Mouse (Mus musculus): ENCODE data around the gene Lcmt1. TPM values are rescaled to one million over a fixed set of nuclear protein-coding genes. Genes with fewer than 3 reads are reported as not detected.

Lcmt1 gene
- polyA plus RNA-seq, 1 experiment from 2014 or later, result 50.2 TPM

GRCm38 (mm10) chr7:123345041-123345544, 24.5 kb upstream of the Lcmt1 start:
- Histone ChIP-seq H3K9me3 (no peaks in the 10 kb centered on the region), H3K27me3 (ENCODE audit: insufficient read depth, poor library complexity, severe bottlenecking) (no peaks in the 10 kb centered on the region), H3K27ac (no peak overlapping the region), H3K4me1 (peaks cover 57% of the 10 kb centered on the region), H3K36me3 (no peaks in the 10 kb centered on the region), H3K4me3 (no peak overlapping the region)
- no peak for DNase-seq (ENCODE audit: low spot score)
- 83% methylated on average over 3 of the region's 3 CpGs for WGBS

- Histone ChIP-seq H3K9me3 (no peaks in the 10 kb centered on the region), H3K27me3 (ENCODE audit: insufficient read depth, poor library complexity, severe bottlenecking) (no peaks in the 10 kb centered on the region), H3K27ac (no peak overlapping the region), H3K36me3 (no peaks in the 10 kb centered on the region), H3K4me1 (peaks cover 45% of the 10 kb centered on the region), H3K4me3 (no peak overlapping the region)
- DNase-seq (ENCODE audit: low spot score), result no peak
- 86% methylated on average over 7 of the region's 7 CpGs for WGBS
Observed at GRCm38 (mm10) chr7:123346631-123347290, 22.8 kb upstream of the Lcmt1 start.

- no peaks in the 10 kb centered on the region for H3K36me3 ChIP-seq
- no peaks in the 10 kb centered on the region for H3K27me3 ChIP-seq (ENCODE audit: insufficient read depth, poor library complexity, severe bottlenecking)
- H3K4me3 ChIP-seq, result no peak overlapping the region
- no peak overlapping the region for H3K27ac ChIP-seq
- no peaks in the 10 kb centered on the region for H3K9me3 ChIP-seq
- peaks cover 35% of the 10 kb centered on the region for H3K4me1 ChIP-seq
- WGBS, result 76% methylated on average over 11 of the region's 11 CpGs
- DNase-seq (ENCODE audit: low spot score), result no peak
Observed at GRCm38 (mm10) chr7:123349813-123350212, 19.8 kb upstream of the Lcmt1 start.

- peaks cover 35% of the 10 kb centered on the region for H3K4me1 ChIP-seq
- H3K27ac ChIP-seq, result no peak overlapping the region
- no peaks in the 10 kb centered on the region for H3K36me3 ChIP-seq
- H3K27me3 ChIP-seq (ENCODE audit: insufficient read depth, poor library complexity, severe bottlenecking), result no peaks in the 10 kb centered on the region
- H3K4me3 ChIP-seq, result no peak overlapping the region
- no peaks in the 10 kb centered on the region for H3K9me3 ChIP-seq
- DNase-seq (ENCODE audit: low spot score), result no peak
- 55% methylated on average over 2 of the region's 2 CpGs for WGBS
Observed at GRCm38 (mm10) chr7:123350243-123350642, 19.3 kb upstream of the Lcmt1 start.

DNA sequence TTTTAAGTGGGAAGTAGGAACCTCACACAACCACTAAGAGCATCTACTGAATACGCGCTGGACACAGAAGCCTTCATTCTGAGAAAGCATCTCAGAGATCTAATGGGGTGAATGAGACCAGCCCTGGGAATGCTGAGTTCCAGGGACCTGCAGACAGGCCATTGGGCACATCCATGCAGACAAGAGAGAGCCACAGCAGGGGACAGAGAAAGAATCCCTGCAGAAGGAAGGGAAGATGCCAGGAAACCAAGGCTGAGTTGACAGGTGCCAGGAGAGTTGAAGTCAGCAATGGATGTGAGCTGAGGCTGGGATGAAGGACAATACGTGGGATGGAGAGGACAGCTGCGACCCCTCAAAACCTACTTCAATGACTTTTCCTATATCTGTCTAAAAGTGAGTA, 16.5 kb upstream of the Lcmt1 start:
- no peaks in the 10 kb centered on the region for H3K27me3 ChIP-seq (ENCODE audit: insufficient read depth, poor library complexity, severe bottlenecking)
- WGBS, result 92% methylated on average over 4 of the region's 4 CpGs
- H3K36me3 ChIP-seq, result 0 out of 2 replicates have a peak, but pooled peaks cover 3% of the 10 kb centered on the region
- peaks cover 31% of the 10 kb centered on the region for H3K4me1 ChIP-seq
- H3K4me3 ChIP-seq, result no peak overlapping the region
- H3K27ac ChIP-seq, result peak overlapping the region; percentile 62; the same call in 1 of the 2 replicates
- no peaks in the 10 kb centered on the region for H3K9me3 ChIP-seq
- no peak for DNase-seq (ENCODE audit: low spot score)

- 52% methylated on average over 5 of the region's 5 CpGs for WGBS
- Histone ChIP-seq H3K36me3 (0 out of 2 replicates have a peak, but pooled peaks cover 3% of the 10 kb centered on the region), H3K4me1 (peaks cover 31% of the 10 kb centered on the region), H3K27me3 (ENCODE audit: insufficient read depth, poor library complexity, severe bottlenecking) (no peaks in the 10 kb centered on the region), H3K9me3 (no peaks in the 10 kb centered on the region), H3K4me3 (no peak overlapping the region), H3K27ac (no peak overlapping the region)
- DNase-seq (ENCODE audit: low spot score), result peak; percentile 87
Observed at GRCm38 (mm10) chr7:123353879-123354278, 15.7 kb upstream of the Lcmt1 start.

DNA sequence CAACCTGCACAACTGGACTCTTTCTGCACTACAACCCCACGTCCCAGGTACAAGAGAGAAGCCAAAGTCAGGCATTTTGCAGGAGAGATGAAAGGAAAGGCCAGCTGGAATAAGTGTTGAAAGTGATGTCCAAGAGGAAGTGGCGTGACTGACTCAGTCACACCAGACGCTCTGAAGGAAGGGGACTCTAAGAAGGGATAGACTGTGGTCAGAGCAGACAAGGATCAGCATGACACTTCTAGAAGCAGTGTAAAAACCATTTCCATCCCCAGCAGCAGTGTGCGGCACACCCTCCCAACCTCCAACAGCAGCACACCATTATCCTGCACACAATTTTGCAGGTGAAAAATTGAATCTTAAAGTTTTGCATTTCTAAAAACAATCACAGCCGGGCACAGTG, 15.2 kb upstream of the Lcmt1 start:
- Histone ChIP-seq H3K9me3 (no peaks in the 10 kb centered on the region), H3K27ac (no peak overlapping the region), H3K4me3 (no peak overlapping the region), H3K27me3 (ENCODE audit: insufficient read depth, poor library complexity, severe bottlenecking) (no peaks in the 10 kb centered on the region), H3K4me1 (peaks cover 25% of the 10 kb centered on the region), H3K36me3 (0 out of 2 replicates have a peak, but pooled peaks cover 3% of the 10 kb centered on the region)
- DNase-seq (ENCODE audit: low spot score), result no peak
- 70% methylated on average over 5 of the region's 5 CpGs for WGBS

GRCm38 (mm10) chr7:123354851-123355250, 14.7 kb upstream of the Lcmt1 start:
- no peak for DNase-seq (ENCODE audit: low spot score)
- 0 out of 2 replicates have a peak, but pooled peaks cover 3% of the 10 kb centered on the region for H3K36me3 ChIP-seq
- H3K4me3 ChIP-seq, result no peak overlapping the region
- H3K4me1 ChIP-seq, result peaks cover 21% of the 10 kb centered on the region
- no peaks in the 10 kb centered on the region for H3K27me3 ChIP-seq (ENCODE audit: insufficient read depth, poor library complexity, severe bottlenecking)
- 93% methylated on average over 2 of the region's 2 CpGs for WGBS
- no peak overlapping the region for H3K27ac ChIP-seq
- H3K9me3 ChIP-seq, result no peaks in the 10 kb centered on the region

DNA sequence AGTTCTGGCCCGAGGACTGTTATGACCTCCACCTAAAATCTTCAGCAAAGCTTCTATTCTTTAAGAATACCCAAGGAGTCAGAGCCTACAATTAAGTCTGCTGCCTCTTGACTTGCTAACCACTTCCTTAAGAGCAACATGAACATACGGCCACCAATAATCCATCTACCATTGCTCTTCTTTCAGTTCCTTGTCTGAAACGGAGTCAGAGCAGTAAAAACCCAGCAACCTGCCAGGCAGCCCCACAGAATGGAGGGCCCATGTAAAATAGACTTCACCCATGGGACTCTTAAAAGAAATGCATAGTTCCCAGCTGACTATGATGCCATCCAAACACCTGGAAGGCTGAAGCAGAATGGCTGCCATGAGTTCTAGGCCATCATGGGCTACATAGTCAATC, 13.4 kb upstream of the Lcmt1 start:
- H3K4me3 ChIP-seq, result no peak overlapping the region
- H3K9me3 ChIP-seq, result no peaks in the 10 kb centered on the region
- H3K4me1 ChIP-seq, result peaks cover 26% of the 10 kb centered on the region
- no peak overlapping the region for H3K27ac ChIP-seq
- no peak for DNase-seq (ENCODE audit: low spot score)
- 0 out of 2 replicates have a peak, but pooled peaks cover 3% of the 10 kb centered on the region for H3K36me3 ChIP-seq
- H3K27me3 ChIP-seq (ENCODE audit: insufficient read depth, poor library complexity, severe bottlenecking), result no peaks in the 10 kb centered on the region
- WGBS, result 90% methylated on average over 3 of the region's 3 CpGs

DNA sequence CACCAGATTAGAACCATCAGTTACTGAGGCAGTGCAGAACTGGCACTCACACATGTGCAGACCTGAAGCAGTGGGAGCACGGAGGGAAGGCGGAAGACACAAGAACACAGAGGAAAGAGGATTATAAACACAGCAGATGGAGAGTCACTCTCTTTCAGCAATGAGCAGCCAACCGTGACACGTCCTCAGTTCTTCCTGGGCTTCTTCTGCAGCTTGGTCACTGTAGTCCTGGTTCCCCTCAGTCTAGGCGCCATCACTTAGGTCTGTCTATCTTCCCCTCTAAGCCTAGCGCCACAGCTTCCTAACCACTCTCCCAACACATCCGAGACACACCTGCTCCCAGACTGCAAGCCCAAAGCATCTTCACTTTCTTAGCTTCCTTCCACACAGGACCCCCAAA, 10.5 kb upstream of the Lcmt1 start:
- 81% methylated on average over 7 of the region's 7 CpGs for WGBS
- H3K9me3 ChIP-seq, result no peaks in the 10 kb centered on the region
- DNase-seq (ENCODE audit: low spot score), result no peak

DNA sequence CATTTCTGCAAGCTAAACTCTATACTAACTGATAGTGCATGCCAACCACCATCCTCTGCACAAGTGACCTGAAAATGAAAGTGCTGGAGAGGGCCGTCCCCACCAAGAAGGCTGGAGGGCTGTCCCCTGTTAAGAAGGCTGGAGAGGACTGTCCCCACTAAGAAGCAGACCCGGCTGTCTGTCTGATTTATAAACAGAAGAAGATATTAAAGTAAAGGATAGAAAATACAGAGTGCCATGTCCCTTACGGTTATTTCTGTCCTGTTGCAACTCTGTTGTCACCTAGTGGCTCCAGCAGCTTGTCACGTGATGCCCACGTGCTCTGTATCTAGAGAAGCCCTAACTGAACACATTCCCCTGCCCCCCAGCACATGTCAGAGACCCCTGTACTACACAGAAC, 9.4 kb upstream of the Lcmt1 start:
- H3K27ac ChIP-seq, result no peak overlapping the region
- 0 out of 2 replicates have a peak, but pooled peaks cover 3% of the 10 kb centered on the region for H3K36me3 ChIP-seq
- 59% methylated on average over 5 of the region's 5 CpGs for WGBS
- peaks cover 15% of the 10 kb centered on the region for H3K4me1 ChIP-seq
- no peak overlapping the region for H3K4me3 ChIP-seq
- no peaks in the 10 kb centered on the region for H3K9me3 ChIP-seq
- no peak for DNase-seq (ENCODE audit: low spot score)
- H3K27me3 ChIP-seq (ENCODE audit: insufficient read depth, poor library complexity, severe bottlenecking), result no peaks in the 10 kb centered on the region

More for the DNA sequence above, 10.5 kb upstream of the Lcmt1 start:
- Histone ChIP-seq H3K4me1 (peaks cover 18% of the 10 kb centered on the region), H3K27me3 (ENCODE audit: insufficient read depth, poor library complexity, severe bottlenecking) (no peaks in the 10 kb centered on the region), H3K27ac (no peak overlapping the region), H3K4me3 (no peak overlapping the region), H3K36me3 (0 out of 2 replicates have a peak, but pooled peaks cover 3% of the 10 kb centered on the region)

DNA sequence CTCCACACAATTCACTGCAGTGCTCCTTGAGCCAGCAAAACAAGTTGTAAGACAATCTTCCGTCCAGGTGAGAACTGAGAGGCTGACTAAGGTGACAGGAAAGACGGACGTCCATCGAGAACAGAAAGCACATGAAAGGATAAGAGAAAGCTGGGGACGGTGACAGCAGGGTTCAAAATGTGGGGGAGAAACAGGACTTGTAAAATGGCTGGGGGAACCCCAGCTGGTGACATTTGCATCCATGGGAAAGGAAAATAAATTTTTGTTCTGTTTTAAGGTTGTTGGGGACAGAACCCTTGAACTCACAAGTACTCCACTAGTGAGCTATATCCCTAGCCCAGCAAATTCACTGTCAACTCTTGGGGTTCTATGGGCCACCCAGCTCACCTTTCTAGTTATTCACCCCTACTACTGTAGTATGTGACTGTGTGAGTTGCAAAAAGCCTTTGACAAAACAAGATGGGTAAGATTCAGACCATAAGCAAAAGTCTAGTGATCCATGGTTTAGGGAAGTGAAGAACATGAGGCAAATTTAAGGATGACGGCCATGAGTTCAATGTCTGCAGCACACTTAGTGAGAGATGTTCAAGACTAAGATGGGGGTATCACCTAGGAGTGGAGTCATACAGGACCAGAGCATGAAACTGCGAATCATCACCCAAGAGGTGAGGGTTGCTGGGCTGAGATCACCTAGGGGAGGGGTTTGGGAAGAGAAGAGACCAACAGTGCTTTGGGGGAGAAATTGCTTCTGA, 8.2 kb upstream of the Lcmt1 start:
- H3K4me1 ChIP-seq, result peaks cover 26% of the 10 kb centered on the region
- H3K9me3 ChIP-seq, result no peaks in the 10 kb centered on the region
- H3K27ac ChIP-seq, result no peak overlapping the region
- 0 out of 2 replicates have a peak, but pooled peaks cover 3% of the 10 kb centered on the region for H3K36me3 ChIP-seq
- H3K27me3 ChIP-seq (ENCODE audit: insufficient read depth, poor library complexity, severe bottlenecking), result no peaks in the 10 kb centered on the region
- no peak for DNase-seq (ENCODE audit: low spot score)
- no peak overlapping the region for H3K4me3 ChIP-seq
- WGBS, result 88% methylated on average over 7 of the region's 7 CpGs

DNA sequence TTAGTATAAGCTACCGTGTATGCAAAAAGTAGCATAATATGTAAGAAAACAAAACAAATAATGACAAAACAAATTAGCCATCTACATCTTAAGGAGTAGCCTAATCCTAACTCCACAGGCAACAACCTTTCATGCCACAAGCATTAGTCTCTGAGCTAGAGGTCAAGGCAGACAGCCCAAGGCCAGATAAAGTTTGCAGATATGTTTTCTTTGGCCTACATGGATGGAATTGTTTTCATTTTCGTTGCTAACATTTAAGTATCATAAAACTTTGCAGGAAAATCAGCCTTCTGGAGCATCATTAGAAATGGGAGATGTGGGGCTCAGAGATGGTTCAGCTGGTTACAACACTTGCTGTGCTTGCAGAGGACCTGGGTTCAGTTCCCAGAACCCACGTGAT, 6.8 kb upstream of the Lcmt1 start:
- Histone ChIP-seq H3K4me1 (peaks cover 40% of the 10 kb centered on the region), H3K27ac (no peak overlapping the region)
- whole genome bisulfite sequencing, result 81% methylated on average over 3 of the region's 3 CpGs

More for the DNA sequence above, 6.8 kb upstream of the Lcmt1 start:
- 0 out of 2 replicates have a peak, but pooled peaks cover under 1% of the 10 kb centered on the region for H3K36me3 ChIP-seq
- DNase-seq (ENCODE audit: low spot score), result no peak
- no peaks in the 10 kb centered on the region for H3K9me3 ChIP-seq
- H3K4me3 ChIP-seq, result no peak overlapping the region
- H3K27me3 ChIP-seq (ENCODE audit: insufficient read depth, poor library complexity, severe bottlenecking), result no peaks in the 10 kb centered on the region
